Mouse (Mus musculus): ENCODE results near the gene Sod2.
"Not testable (repeated sequence)": the region's sequence is repeated elsewhere in the genome, so short reads cannot be mapped to it uniquely, and the experiment has no call there.

GRCm38 (mm10) chr17:13069227-13069626 is 62.6 kb downstream of the Sod2 start:
- TF ChIP-seq CTCF (IDR thresholded peaks at IDR 0.05 in 2 of 3, conservative IDR thresholded peaks at IDR 0.05 in 1 of 3; ENCODE audit: control insufficient read depth in 1 of 3, insufficient read depth in 1 of 3, low read depth in 2 of 3, low read length in 3 of 3, poor library complexity in 1 of 3, severe bottlenecking in 1 of 3); MAZ (IDR thresholded peaks at IDR 0.05; ENCODE audit: low read depth, low read length); MAFK (IDR thresholded peaks at IDR 0.05; ENCODE audit: borderline replicate concordance, low read depth, low read length); POLR2AphosphoS2 (IDR thresholded peaks at IDR 0.05; ENCODE audit: low read length); POLR2A (IDR thresholded peaks at IDR 0.05; ENCODE audit: control insufficient read depth in 1 of 2, insufficient read depth in 1 of 2, low read depth in 1 of 2, low read length in 2 of 2, poor library complexity in 1 of 2); KAT2A (conservative IDR thresholded peaks at IDR 0.05; ENCODE audit: low read depth, low read length); MEF2A (IDR thresholded peaks at IDR 0.05; ENCODE audit: extremely low read depth, insufficient replicate concordance, low read depth, low read length, poor library complexity, severe bottlenecking); CHD2 (IDR thresholded peaks at IDR 0.05; ENCODE audit: low read length); ZMIZ1 (IDR thresholded peaks at IDR 0.05; ENCODE audit: low read depth, low read length); HCFC1 (IDR thresholded peaks at IDR 0.05; ENCODE audit: low read depth, low read length); USF2 (IDR thresholded peaks at IDR 0.05; ENCODE audit: borderline replicate concordance in 1 of 2, insufficient read depth in 1 of 2, low read depth in 1 of 2, low read length in 2 of 2); MAX (IDR thresholded peaks at IDR 0.05; ENCODE audit: low read length); POLR2AphosphoS5 (IDR thresholded peaks at IDR 0.05; ENCODE audit: borderline replicate concordance, low read depth, low read length): not testable (repeated sequence)

Data from MEL (cell line).